Mouse (Mus musculus) hindbrain, postnatal 0 days (tissue): ENCODE results near the gene Ace3. TPM values are rescaled to one million over a fixed set of nuclear protein-coding genes. Genes with fewer than 3 reads are reported as not detected.
A peak's percentile ranks its signal among the peaks of the same experiment; 100 is the strongest.

Experiments
- ATAC-seq: fragments of 200-750 bp; cut with Nextera tagmentation; 2 replicates; pipeline ENCODE4 v1.8.0; 2017; ENCODE audit warnings: mild to moderate bottlenecking, moderate TSS enrichment, moderate library complexity
- DNase-seq: peaks from one replicate; pipeline ENCODE4 v3.0.0-alpha.2; 2015; ENCODE audit warnings: low spot score
- H3K27ac ChIP-seq: fragments of 300-500 bp; sonication (generic); 2 replicates; pipeline ENCODE4 v1.5.1; 2014; ENCODE audit warnings: mild to moderate bottlenecking
- H3K27me3 ChIP-seq: fragments of 300-500 bp; sonication (generic); 2 replicates; pipeline ENCODE4 v1.6.1; 2014; ENCODE audit warnings: low read length, mixed read lengths; ENCODE audit not compliant: insufficient read depth
- H3K36me3 ChIP-seq: fragments of 300-500 bp; sonication (generic); 2 replicates; pipeline ENCODE4 v1.6.1; 2014; ENCODE audit warnings: low read length, mixed read lengths; ENCODE audit not compliant: insufficient read depth
- H3K4me1 ChIP-seq: fragments of 300-500 bp; sonication (generic); 2 replicates; pipeline ENCODE4 v1.6.1; 2014; ENCODE audit warnings: antibody characterized with exemption, low read length, mixed read lengths; ENCODE audit not compliant: insufficient read depth
- H3K4me2 ChIP-seq: fragments of 300-500 bp; sonication (generic); 2 replicates; pipeline ENCODE4 v1.6.1; 2014; ENCODE audit warnings: low read depth, mild to moderate bottlenecking, low read length, moderate library complexity, mixed read lengths
- H3K4me3 ChIP-seq: fragments of 300-500 bp; sonication (generic); 2 replicates; pipeline ENCODE4 v1.5.1; 2014; ENCODE audit warnings: low read length
- H3K9ac ChIP-seq: fragments of 300-500 bp; sonication (generic); replicated peaks from 2 replicates; pipeline ENCODE4 v1.6.1; 2014; ENCODE audit warnings: mild to moderate bottlenecking, low read length, moderate library complexity, mixed read lengths
- H3K9me3 ChIP-seq: fragments of 300-500 bp; sonication (generic); 2 replicates; pipeline ENCODE4 v1.6.1; 2016; ENCODE audit warnings: low read length, mixed read lengths
- CTCF ChIP-seq: IDR thresholded peaks from 2 replicates; pipeline ENCODE4 v1.5.1; 2016; ENCODE audit warnings: antibody characterized with exemption, control low read depth, low read depth
- WGBS: fragments of 180-500 bp; shearing (Covaris S2); extraction: QIAGEN DNeasy Blood & Tissue Kit; methylation state at CpG from one replicate; pipeline ENCODE4 v1.1.7; 2014; 5-methylcytosine and 5-hydroxymethylcytosine counted together
- polyA plus RNA-seq: library from polyadenylated mRNA; unstranded; fragments of >200 nt; fragmentation: Nextera tagmentation; extraction: Ambion mirVana; gene quantifications from 2 replicates; pipeline ENCODE4 v1.2.1, GENCODE M21; 2015
- total RNA-seq: library from RNA; depleted of rRNA; stranded (reverse); fragments of >200 nt; gene quantifications from 2 replicates; pipeline ENCODE4 v1.2.3, GENCODE M21; 2014; rRNA removed

Gene Ace3
- total RNA-seq (not detected in 2 replicates), polyA plus RNA-seq (not detected in 2 replicates)

DNA sequence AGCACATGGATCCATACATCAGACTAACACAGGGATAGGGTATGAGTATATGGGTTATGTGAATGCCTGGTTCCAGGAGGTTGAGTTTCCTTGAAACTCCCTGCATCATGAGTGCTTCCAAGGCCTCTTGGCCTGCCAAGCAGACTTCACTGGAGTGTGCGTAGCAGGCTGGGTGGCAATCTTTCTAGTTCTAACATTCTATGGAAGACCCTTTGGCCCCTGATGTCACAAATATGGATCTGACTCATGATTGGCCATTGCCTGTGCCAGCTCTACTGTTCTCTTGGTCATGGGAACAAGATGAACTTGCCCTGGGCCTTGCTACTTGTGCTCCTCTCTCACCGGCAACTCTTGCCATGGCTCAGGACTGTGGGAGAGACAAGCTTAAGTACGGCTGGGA, at the start of gene Ace3:
Ace3 (plus strand) TSS at position 301 of the 400 bp plus-strand sequence.
- Histone ChIP-seq H3K27me3 (no peaks in the 10 kb centered on the region), H3K4me2 (no peak within 1 kb of the TSS), H3K27ac (no peak within 1 kb of the TSS), H3K9ac (no peak within 1 kb of the TSS), H3K9me3 (no peaks in the 10 kb centered on the region), H3K4me1 (no peaks in the 10 kb centered on the region), H3K4me3 (no peak within 1 kb of the TSS), H3K36me3 (no peaks in the 10 kb centered on the region)
- DNase-seq (no peak), ATAC-seq (no peak)
- WGBS: 92% methylated on average over 3 of the region's 3 CpGs
- no peak for TF ChIP-seq CTCF

DNA sequence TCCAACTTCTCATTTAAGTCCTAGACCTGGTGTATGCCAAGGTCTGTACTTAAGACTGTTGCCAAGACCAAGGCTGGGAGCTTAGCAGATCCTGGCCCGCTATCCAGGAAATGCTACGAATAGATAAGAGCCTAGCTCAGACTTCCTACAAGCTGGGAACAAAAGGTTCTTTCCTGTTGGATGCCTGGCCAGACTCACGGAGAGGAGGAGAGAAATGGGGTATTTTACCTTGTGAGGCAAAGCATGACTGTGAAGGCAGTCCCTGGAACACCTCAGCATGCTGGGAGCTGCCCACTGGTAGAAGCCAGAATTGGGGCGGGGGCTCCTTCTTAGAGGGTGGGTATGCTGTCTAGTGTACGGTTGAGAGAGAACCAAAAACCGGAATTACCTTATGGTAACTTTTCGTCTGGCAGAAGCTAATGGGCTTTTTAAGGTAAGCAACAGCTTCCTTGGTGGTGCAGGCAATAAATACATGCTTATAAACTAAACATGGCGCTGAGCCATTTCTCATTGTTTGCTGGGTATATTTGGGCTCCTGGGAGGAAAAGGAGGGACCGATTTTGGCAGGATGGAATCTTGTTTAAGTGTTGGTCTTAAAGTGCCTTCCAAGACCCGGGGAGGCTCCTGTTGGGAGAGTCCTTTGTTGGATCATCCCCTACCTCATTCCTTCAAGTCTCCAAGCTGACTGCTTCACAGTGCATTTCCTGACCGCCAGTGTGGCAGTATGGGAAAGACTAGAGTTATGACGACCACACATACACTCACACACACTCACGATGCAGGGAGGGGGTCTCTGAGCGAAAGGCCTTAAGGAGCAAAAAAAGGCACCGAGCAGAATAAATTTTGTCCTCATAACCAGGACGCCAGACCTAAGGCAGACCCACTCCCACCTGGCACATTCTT, 49.5 kb upstream of the Ace3 start:
- 66% methylated on average over 16 of the region's 16 CpGs for WGBS
- DNase-seq (no peak), ATAC-seq (no peak)
- H3K27ac ChIP-seq: peak overlapping the region; percentile 77; the same call in 1 of the 2 replicates
- no peaks in the 10 kb centered on the region for H3K36me3 ChIP-seq
- H3K4me1 ChIP-seq: 0 out of 2 replicates have a peak, but pooled peaks cover 3% of the 10 kb centered on the region
- peak overlapping the region; percentile 90 for H3K4me2 ChIP-seq
- no peak for TF ChIP-seq CTCF
- no peaks in the 10 kb centered on the region for H3K27me3 ChIP-seq
- H3K9me3 ChIP-seq: no peaks in the 10 kb centered on the region
- H3K9ac ChIP-seq: peak overlapping the region; percentile 65; the same call in 1 of the 2 replicates
- peak overlapping the region; percentile 62 for H3K4me3 ChIP-seq

DNA sequence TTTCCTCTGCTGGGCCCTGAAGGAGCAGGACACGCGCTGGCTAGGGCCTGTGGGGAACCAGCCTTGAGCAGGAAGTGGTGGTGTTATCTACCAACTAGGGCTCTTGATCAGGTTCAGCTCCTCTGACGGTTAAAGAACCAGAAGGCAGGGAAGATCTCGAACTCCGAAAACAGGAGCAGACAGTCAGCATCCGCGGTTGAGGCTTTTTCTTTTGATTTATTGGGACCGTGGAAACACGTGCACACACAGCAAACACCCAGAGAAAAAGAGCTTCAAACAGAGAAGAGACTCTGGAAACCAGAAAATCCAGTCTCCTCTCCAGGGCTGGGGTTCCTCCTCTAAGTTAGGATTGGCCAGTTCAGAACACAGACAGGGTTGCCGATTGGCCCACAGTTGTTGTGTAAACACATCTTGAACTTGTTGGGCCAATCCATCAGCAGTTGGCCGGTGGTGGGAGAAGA, 47.8 kb upstream of the Ace3 start:
- no peak for TF ChIP-seq CTCF
- DNase-seq (no peak), ATAC-seq (no peak)

DNA sequence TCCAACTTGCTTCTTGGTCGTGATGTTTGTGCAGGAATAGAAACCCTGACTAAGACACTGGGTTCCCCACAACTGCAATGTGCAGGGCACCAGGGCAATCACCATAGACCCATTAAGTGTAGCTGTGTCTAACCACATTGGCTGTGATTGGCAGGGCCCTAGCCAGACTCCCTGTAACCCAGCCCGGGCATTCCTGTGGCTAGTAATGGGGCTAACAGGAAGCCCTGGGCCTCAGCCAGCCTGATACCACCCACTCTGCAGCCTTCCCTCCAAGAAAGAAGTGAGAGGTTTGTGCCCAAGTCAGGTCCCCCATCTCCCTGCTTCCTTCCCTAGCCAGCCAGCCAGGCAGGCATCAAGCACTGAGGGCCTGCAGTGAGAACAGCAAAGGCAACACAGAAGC, 46.2 kb upstream of the Ace3 start:
- ATAC-seq (no peak), DNase-seq (no peak)
- 76% methylated on average over 2 of the region's 2 CpGs for WGBS
- no peak overlapping the region for H3K4me2 ChIP-seq
- no peak overlapping the region for H3K9ac ChIP-seq
- 0 out of 2 replicates have a peak, but pooled peaks cover 3% of the 10 kb centered on the region for H3K4me1 ChIP-seq
- H3K27ac ChIP-seq: no peak overlapping the region
- H3K9me3 ChIP-seq: no peaks in the 10 kb centered on the region
- no peaks in the 10 kb centered on the region for H3K27me3 ChIP-seq
- H3K36me3 ChIP-seq: no peaks in the 10 kb centered on the region
- TF ChIP-seq CTCF: no peak
- no peak overlapping the region for H3K4me3 ChIP-seq

More for the DNA sequence above, 47.8 kb upstream of the Ace3 start:
- Histone ChIP-seq H3K9me3 (no peaks in the 10 kb centered on the region), H3K9ac (no peak overlapping the region), H3K4me3 (no peak overlapping the region), H3K4me1 (0 out of 2 replicates have a peak, but pooled peaks cover 3% of the 10 kb centered on the region), H3K4me2 (no peak overlapping the region), H3K27me3 (no peaks in the 10 kb centered on the region), H3K27ac (no peak overlapping the region), H3K36me3 (no peaks in the 10 kb centered on the region)
- 52% methylated on average over 11 of the region's 11 CpGs for WGBS

DNA sequence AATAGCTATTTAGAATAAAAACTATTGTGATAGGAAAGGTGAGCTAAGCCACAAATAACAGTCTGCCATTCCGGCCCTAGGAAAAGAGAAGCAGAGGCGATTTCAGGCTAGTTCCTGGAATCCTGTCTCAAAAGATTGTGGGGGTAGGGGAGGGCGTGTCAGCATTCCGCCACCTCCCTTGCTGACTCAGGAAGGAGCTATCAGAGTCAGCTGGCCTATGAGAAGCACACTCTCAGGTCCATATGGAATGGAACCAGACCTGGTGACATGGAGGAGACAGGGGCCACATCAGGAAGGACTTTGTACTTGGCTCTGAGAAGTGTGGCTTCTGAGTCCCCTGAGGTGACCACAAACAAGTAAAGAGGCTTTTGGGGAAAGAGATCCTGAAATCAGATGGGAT, 44.0 kb upstream of the Ace3 start:
- no peaks in the 10 kb centered on the region for H3K9me3 ChIP-seq
- H3K36me3 ChIP-seq: no peaks in the 10 kb centered on the region
- WGBS: 71% methylated on average over 4 of the region's 4 CpGs
- no peak overlapping the region for H3K9ac ChIP-seq
- no peak for TF ChIP-seq CTCF
- no peaks in the 10 kb centered on the region for H3K27me3 ChIP-seq
- no peak overlapping the region for H3K27ac ChIP-seq
- ATAC-seq: no peak
- H3K4me2 ChIP-seq: no peak overlapping the region
- H3K4me1 ChIP-seq: no peaks in the 10 kb centered on the region
- no peak overlapping the region for H3K4me3 ChIP-seq
- no peak for DNase-seq

DNA sequence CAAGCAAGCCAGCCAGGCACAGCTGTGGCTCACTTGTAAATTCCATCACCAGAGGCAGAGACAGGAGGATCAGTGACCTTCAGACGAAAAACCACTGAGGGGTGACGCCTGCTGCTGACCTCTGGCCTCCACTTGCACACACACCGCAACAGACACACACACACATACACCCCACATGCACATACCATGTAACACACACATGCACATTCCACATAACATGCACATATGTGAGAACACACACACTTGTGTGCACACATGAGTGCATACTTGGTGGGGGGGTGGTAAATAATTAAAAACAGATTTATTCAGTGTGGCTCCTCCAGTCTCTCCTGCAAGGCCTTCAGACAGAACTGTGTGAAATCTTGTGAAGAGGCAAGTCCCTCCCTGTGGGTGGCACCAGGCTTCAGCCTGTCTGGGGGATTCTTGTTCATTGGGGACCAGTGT, 42.9 kb upstream of the Ace3 start:
- Histone ChIP-seq H3K36me3 (no peaks in the 10 kb centered on the region), H3K9me3 (no peaks in the 10 kb centered on the region), H3K9ac (no peak overlapping the region), H3K4me1 (no peaks in the 10 kb centered on the region), H3K27ac (no peak overlapping the region), H3K27me3 (no peaks in the 10 kb centered on the region), H3K4me3 (no peak overlapping the region), H3K4me2 (no peak overlapping the region)
- TF ChIP-seq CTCF: no peak
- DNase-seq (no peak), ATAC-seq (no peak)
- 43% methylated on average over 3 of the region's 3 CpGs for WGBS

DNA sequence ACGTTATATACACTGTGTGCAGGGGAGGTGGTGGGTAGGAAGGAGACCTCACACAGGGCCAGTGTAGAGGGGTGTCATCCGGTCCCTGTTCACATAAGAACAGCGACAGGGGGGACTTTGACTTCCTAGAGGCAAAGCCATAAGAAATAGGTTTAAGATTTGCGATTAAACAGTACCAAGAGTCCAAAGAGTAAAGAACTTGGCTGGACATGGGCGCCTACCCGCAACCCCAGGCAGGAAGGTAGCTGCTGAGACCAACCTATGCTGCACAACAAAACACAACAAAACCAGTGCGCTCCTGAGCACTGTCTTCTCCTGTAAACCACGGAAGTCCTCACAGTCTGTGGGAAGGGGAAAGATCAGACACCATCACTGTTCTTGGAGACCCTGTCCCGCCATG, 42.4 kb upstream of the Ace3 start:
- H3K27ac ChIP-seq: no peak overlapping the region
- H3K4me3 ChIP-seq: no peak overlapping the region
- no peak overlapping the region for H3K4me2 ChIP-seq
- no peaks in the 10 kb centered on the region for H3K4me1 ChIP-seq
- WGBS: 88% methylated on average over 9 of the region's 9 CpGs
- TF ChIP-seq CTCF: no peak
- H3K9me3 ChIP-seq: no peaks in the 10 kb centered on the region
- H3K27me3 ChIP-seq: no peaks in the 10 kb centered on the region
- ATAC-seq: no peak
- no peak for DNase-seq
- no peaks in the 10 kb centered on the region for H3K36me3 ChIP-seq
- H3K9ac ChIP-seq: no peak overlapping the region
